Mouse (Mus musculus) kidney, embryonic 14.5 days (tissue): Measurements from ENCODE around the gene Mst1. TPM values are rescaled to one million over a fixed set of nuclear protein-coding genes. Genes with fewer than 3 reads are reported as not detected.

Experiments used
- ATAC-seq: fragments of 200-750 bp; cut with Nextera tagmentation; 2 replicates; pipeline ENCODE4 v1.8.0; 2017; ENCODE audit warnings: moderate number of reproducible peaks, mild to moderate bottlenecking, moderate TSS enrichment, moderate library complexity; ENCODE audit not compliant: low FRiP score, low TSS enrichment
- H3K27ac ChIP-seq: fragments of 300-500 bp; sonication (generic); 2 replicates; pipeline ENCODE4 v1.5.1; 2014; ENCODE audit warnings: low read depth, mild to moderate bottlenecking, low read length, moderate library complexity, mixed read lengths
- H3K27me3 ChIP-seq: fragments of 300-500 bp; sonication (generic); 2 replicates; pipeline ENCODE4 v1.6.1; 2014; ENCODE audit warnings: mild to moderate bottlenecking, low read length; ENCODE audit not compliant: control insufficient read depth, insufficient read depth
- H3K36me3 ChIP-seq: fragments of 300-500 bp; sonication (generic); 2 replicates; pipeline ENCODE4 v1.6.1; 2014; ENCODE audit warnings: low read length, mixed read lengths; ENCODE audit not compliant: control insufficient read depth, insufficient read depth
- H3K4me1 ChIP-seq: fragments of 300-500 bp; sonication (generic); 2 replicates; pipeline ENCODE4 v1.6.1; 2014; ENCODE audit warnings: low read length, mixed read lengths; ENCODE audit not compliant: control insufficient read depth, insufficient read depth
- H3K4me2 ChIP-seq: fragments of 300-500 bp; sonication (generic); replicated peaks from 2 replicates; pipeline ENCODE4 v1.6.1; 2014; ENCODE audit warnings: low read depth, mild to moderate bottlenecking, low read length
- H3K4me3 ChIP-seq: fragments of 300-500 bp; sonication (generic); 2 replicates; pipeline ENCODE4 v1.5.1; 2014; ENCODE audit warnings: mild to moderate bottlenecking, low read length
- H3K9ac ChIP-seq: fragments of 300-500 bp; sonication (generic); 2 replicates; pipeline ENCODE4 v1.6.1; 2014; ENCODE audit warnings: low read depth, mild to moderate bottlenecking, low read length, moderate library complexity
- H3K9me3 ChIP-seq: fragments of 300-500 bp; sonication (generic); 2 replicates; pipeline ENCODE4 v1.6.1; 2016; ENCODE audit warnings: low read length; ENCODE audit not compliant: control insufficient read depth
- WGBS: fragments of 180-500 bp; shearing (Covaris S2); extraction: QIAGEN DNeasy Blood & Tissue Kit; methylation state at CpG from one replicate; pipeline ENCODE4 v1.1.7; 2014; 5-methylcytosine and 5-hydroxymethylcytosine counted together
- polyA plus RNA-seq: library from polyadenylated mRNA; unstranded; fragments of >200 nt; fragmentation: Nextera tagmentation; extraction: Ambion mirVana; gene quantifications from 2 replicates; pipeline ENCODE4 v1.2.1, GENCODE M21; 2014

Gene Mst1
- polyA plus RNA-seq, 1 experiment from 2014 or later, result not detected

DNA sequence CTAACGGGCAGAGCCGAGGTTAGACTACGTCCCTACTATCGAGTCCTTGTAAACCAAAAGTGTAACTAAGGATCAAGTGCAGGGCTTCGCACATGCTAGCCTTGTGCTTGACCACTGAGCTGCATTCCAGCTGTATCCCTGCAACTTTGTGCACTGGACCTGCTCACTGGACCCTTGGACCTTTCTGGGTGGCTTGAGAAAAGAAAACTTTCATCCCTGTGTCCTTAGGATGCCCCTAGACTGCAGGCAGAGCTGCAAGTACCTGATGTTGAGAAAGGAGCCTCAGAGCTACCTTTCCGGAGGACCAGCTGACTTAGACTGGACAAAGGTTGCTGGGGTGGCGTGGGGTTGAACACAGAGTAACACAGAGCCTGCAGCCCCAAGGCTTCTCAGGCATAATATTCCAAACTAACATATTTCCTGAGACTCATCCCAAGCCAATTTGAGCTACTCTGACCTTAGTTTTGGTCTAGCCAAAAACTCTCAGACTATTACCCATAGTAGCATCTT, 10.4 kb downstream of the Mst1 start:
- Histone ChIP-seq H3K27me3 (no peaks in the 10 kb centered on the region), H3K27ac (no peak overlapping the region), H3K4me2 (no peak overlapping the region), H3K4me3 (no peak overlapping the region), H3K9me3 (no peaks in the 10 kb centered on the region), H3K4me1 (peaks cover 13% of the 10 kb centered on the region; the same call in 1 of the 2 replicates), H3K36me3 (peaks cover 72% of the 10 kb centered on the region), H3K9ac (no peak overlapping the region)
- ATAC-seq, result no peak
- WGBS, result 96% methylated on average over 7 of the region's 7 CpGs

DNA sequence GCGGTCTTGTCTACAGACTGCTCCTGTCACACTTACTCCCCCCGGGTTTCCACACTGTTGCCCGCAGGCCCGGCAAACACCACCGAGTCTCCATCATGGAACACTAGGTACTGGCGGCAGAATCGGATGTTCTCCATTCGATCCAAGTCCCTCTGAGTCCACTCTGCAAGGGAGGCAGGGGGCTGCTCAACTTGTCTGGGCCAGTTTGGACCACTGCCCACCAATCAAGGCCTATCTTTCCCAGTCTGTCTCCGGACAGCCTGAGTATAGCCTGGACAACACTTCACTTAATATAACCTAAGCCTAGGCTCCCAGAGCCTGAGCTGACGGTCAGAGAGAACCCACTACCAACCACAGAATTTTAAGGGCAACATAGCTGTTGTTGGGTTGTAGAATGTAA, 13.3 kb downstream of the Mst1 start:
- peaks cover 16% of the 10 kb centered on the region; the same call in 1 of the 2 replicates for H3K4me1 ChIP-seq
- H3K9me3 ChIP-seq, result no peaks in the 10 kb centered on the region
- peaks cover 44% of the 10 kb centered on the region for H3K36me3 ChIP-seq
- WGBS, result 64% methylated on average over 10 of the region's 10 CpGs
- no peak overlapping the region for H3K27ac ChIP-seq
- H3K4me2 ChIP-seq, result peak overlapping the region; percentile 96
- no peaks in the 10 kb centered on the region for H3K27me3 ChIP-seq
- peak overlapping the region; percentile 69; the same call in 1 of the 2 replicates for H3K9ac ChIP-seq
- ATAC-seq, result no peak
- peak overlapping the region; percentile 81 for H3K4me3 ChIP-seq

DNA sequence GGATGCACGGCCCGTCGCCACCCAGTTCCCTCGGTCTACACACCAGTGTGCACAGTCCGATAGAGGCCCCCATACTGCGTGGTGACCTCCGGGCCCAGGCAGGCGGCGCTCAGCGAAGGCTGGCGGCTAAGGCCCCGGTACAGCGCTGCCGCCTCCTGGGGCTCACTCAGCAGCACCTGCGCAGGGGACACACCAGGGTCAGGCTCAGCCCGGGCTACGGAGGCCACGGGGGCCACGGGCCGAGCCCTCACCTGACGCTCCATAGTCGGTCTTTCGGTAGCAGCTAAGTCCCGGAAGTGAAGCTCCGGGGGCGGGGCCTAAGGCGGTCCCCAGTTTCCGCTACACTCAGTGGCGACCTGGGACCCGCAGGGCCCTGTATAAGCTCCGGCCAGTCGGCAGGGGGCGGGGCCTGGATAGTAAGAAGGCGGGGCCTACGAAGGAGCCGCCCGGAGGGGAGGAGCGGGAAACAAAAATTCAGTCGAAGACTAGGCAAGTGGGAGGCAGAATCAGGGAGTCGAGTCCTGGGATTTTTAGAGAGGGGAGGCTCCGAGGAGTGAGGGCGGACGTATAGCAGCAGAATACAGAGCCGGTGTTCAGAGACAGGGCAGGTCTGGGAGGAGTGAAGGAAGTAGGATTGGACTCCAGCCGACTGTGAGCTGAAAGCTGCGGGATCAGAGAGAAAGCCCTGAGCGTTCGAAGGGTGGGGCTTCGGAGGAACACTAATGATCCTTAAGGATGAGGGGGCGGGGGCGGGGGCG, 14.1 kb downstream of the Mst1 start, which contains the start of gene Apeh:
Gene Apeh, minus strand, starts transcription at position 423 of the 758 bp plus-strand sequence.
- peak; percentile 94 for ATAC-seq
- WGBS, result under 1% methylated on average over 52 of the region's 52 CpGs
- H3K27me3 ChIP-seq, result no peaks in the 10 kb centered on the region
- H3K36me3 ChIP-seq, result peaks cover 36% of the 10 kb centered on the region
- peak within 1 kb of the TSS; percentile 81 for H3K4me3 ChIP-seq
- H3K4me2 ChIP-seq, result peak within 1 kb of the TSS; percentile 96
- H3K4me1 ChIP-seq, result peaks cover 16% of the 10 kb centered on the region; the same call in 1 of the 2 replicates
- H3K9ac ChIP-seq, result peak within 1 kb of the TSS; percentile 69
- no peaks in the 10 kb centered on the region for H3K9me3 ChIP-seq
- H3K27ac ChIP-seq, result peak within 1 kb of the TSS; percentile 42

DNA sequence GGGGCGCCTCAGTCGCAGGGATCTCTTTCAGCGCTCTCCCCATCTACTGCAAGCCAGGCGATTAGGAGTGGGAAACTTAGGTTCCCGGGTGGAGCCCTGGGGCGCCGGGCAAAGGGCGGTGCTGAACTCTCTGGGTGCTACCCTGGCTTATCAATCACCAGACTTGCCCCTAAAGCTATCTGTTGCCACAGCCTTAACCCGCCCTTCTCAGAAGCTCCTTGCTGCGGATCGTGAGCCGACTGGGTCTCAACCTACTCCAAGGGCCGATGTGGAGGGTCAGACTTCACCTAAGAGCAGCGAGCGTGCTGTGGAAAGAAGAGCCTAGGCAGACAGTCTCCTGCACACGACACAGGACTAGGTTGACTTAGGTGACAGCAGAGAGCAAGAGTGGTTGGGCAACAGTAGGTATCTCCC, 14.8 kb downstream of the Mst1 start:
- H3K9ac ChIP-seq, result peak overlapping the region; percentile 69
- no peaks in the 10 kb centered on the region for H3K9me3 ChIP-seq
- H3K4me3 ChIP-seq, result peak overlapping the region; percentile 81
- H3K36me3 ChIP-seq, result peaks cover 30% of the 10 kb centered on the region
- peak; percentile 14 for ATAC-seq
- peaks cover 16% of the 10 kb centered on the region; the same call in 1 of the 2 replicates for H3K4me1 ChIP-seq
- WGBS, result under 1% methylated on average over 16 of the region's 16 CpGs
- H3K4me2 ChIP-seq, result peak overlapping the region; percentile 96
- no peaks in the 10 kb centered on the region for H3K27me3 ChIP-seq
- H3K27ac ChIP-seq, result peak overlapping the region; percentile 7; the same call in 1 of the 2 replicates

DNA sequence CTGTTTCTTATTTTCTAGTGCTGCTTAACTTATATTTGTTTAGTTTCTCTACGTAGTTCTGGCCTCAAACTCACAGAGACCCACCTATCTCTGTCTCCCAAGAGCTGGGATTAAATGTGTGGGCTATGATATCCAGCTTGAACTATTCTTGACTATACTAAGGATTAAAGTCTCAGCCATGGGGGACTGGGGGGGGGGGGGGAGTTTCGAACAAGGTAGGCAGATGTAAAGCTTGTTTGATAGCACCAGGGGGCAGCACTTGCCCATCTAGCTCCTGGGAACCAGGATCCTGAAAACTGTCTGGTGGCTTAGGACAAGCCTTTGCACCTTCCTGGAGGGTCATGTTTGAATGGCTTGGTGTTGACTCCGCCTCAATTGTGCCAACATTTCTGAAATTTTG, 15.3 kb downstream of the Mst1 start:
- Histone ChIP-seq H3K9me3 (no peaks in the 10 kb centered on the region), H3K9ac (peak overlapping the region; percentile 69; the same call in 1 of the 2 replicates), H3K27me3 (no peaks in the 10 kb centered on the region), H3K27ac (no peak overlapping the region), H3K36me3 (peaks cover 25% of the 10 kb centered on the region), H3K4me3 (peak overlapping the region; percentile 81), H3K4me2 (peak overlapping the region; percentile 96), H3K4me1 (peaks cover 16% of the 10 kb centered on the region; the same call in 1 of the 2 replicates)
- 9% methylated on average over 3 of the region's 3 CpGs for WGBS
- ATAC-seq, result no peak

DNA sequence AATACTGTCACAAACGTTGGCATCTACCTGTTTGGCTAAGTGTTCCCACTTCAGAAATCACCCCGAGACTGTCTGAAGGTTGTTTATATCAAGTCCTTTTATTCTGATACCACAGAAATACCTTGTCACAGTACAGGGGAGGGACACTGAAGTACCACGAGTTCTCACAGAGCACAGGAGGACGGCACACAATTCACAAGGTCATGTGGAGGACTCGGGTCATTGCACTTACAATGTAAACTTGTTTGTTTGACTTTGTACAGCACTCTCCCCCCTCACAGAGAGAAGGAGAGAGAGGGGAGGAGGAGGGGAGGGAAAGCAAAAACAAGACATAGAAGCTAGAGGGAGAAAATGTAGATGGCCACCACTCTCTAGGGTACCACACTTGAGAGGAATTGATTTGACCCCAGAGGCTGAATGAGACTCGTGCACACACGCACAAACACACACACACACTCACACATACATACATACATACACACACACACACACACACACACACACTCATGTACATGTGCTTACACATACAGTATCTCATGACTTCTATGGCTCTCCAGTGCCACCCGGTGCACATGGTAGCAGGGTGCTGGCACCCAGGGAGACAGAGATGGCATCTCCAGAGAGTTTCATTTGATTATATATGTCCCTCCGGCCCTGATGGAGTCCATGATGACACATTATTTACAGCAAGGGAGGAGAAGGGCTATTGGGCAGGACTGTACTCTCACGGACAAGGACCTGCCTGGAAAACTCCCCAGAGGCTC, 15.9 kb downstream of the Mst1 start:
- no peak for ATAC-seq

DNA sequence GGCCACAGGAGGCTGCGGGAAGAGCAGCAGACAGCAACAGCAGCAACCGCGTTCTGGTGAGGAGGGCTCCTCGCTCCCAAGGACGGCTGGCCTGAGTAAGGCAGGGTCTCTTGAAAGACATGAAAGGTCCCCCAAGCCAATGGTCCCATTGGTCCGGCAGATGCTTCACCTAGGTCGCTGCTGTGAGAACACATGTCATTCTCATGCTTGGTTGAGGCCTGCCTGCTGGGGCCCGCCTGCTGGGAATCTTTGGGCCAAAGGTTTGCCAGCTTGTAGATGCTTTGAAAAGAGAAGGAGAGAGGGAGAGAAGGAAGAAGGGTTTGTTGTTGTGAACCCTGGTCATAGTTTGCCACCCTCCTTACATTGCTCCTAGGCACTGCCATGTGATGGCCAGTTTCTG, 19.4 kb downstream of the Mst1 start:
- Histone ChIP-seq H3K36me3 (no peaks in the 10 kb centered on the region), H3K9me3 (no peaks in the 10 kb centered on the region), H3K4me1 (peaks cover 12% of the 10 kb centered on the region), H3K27me3 (no peaks in the 10 kb centered on the region), H3K4me3 (no peak overlapping the region), H3K4me2 (no peak overlapping the region), H3K27ac (no peak overlapping the region), H3K9ac (no peak overlapping the region)
- WGBS, result 87% methylated on average over 8 of the region's 8 CpGs
- ATAC-seq, result no peak

More for the DNA sequence above, 15.9 kb downstream of the Mst1 start:
- Histone ChIP-seq H3K36me3 (peaks cover 18% of the 10 kb centered on the region), H3K27ac (no peak overlapping the region), H3K9me3 (no peaks in the 10 kb centered on the region), H3K4me3 (no peak overlapping the region; the same call in 1 of the 2 replicates), H3K27me3 (no peaks in the 10 kb centered on the region), H3K4me2 (no peak overlapping the region), H3K9ac (0 out of 2 replicates have a peak overlapping the region, but pooled peaks have one; percentile 69), H3K4me1 (peaks cover 16% of the 10 kb centered on the region; the same call in 1 of the 2 replicates)
- WGBS, result 52% methylated on average over 10 of the region's 10 CpGs

DNA sequence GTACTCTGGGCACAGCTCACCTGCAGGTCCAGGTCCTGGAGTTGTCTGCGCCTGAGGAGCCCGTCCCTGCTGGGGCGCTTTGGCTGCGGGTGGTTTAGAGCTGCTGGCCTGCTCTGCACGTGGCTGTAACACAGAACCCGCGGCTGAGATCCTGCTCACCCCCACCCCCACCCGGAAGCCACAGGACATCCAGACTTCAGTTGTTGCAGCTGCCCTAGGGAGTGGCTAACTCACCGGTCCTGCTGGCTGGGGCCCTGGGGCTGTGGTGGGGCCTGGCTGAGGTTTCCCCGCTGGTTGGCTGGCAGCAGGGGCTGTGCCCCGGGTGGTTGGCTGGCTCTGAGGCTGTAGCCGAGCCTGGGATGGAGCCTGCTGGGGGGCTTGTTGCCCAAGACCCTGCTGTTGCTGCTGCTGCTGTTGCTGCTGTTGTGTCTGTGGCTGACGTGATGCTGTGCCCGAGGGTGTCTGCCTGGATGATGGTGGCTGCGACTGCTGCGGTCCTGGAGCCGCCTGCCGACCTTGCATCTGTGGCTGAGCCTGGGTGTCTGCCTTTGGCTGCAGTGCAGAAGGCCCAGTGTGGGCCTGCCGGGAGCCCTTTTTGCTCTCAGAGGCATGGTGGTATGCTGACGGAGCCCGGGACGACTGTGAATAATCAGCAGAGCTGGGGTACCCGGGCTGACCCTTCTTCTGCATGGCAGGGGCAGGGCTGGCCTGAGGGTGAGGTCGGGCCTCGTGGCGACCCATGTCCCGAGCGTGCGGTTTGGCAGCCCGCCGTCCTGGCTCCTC, 24.7 kb downstream of the Mst1 start:
- Histone ChIP-seq H3K4me2 (peak overlapping the region; percentile 5; the same call in 1 of the 2 replicates), H3K4me3 (no peak overlapping the region)

More for the DNA sequence above, 24.7 kb downstream of the Mst1 start:
- WGBS, result 39% methylated on average over 31 of the region's 31 CpGs
- H3K27me3 ChIP-seq, result no peaks in the 10 kb centered on the region
- H3K4me1 ChIP-seq, result peaks cover 20% of the 10 kb centered on the region
- no peaks in the 10 kb centered on the region for H3K9me3 ChIP-seq
- peak overlapping the region; percentile 37; the same call in 1 of the 2 replicates for H3K9ac ChIP-seq
- peak overlapping the region; percentile 43; the same call in 1 of the 2 replicates for H3K27ac ChIP-seq
- ATAC-seq, result peak; percentile 63
- no peaks in the 10 kb centered on the region for H3K36me3 ChIP-seq
